Mouse (Mus musculus) forelimb bud, embryonic 11.5 days (tissue): ENCODE results near the gene Rnf31.

Experiments used
- DNase-seq: peaks from one replicate; pipeline ENCODE4 v3.0.0-alpha.2; 2012; ENCODE audit warnings: low read depth, low spot score

Gene Rnf31

DNA sequence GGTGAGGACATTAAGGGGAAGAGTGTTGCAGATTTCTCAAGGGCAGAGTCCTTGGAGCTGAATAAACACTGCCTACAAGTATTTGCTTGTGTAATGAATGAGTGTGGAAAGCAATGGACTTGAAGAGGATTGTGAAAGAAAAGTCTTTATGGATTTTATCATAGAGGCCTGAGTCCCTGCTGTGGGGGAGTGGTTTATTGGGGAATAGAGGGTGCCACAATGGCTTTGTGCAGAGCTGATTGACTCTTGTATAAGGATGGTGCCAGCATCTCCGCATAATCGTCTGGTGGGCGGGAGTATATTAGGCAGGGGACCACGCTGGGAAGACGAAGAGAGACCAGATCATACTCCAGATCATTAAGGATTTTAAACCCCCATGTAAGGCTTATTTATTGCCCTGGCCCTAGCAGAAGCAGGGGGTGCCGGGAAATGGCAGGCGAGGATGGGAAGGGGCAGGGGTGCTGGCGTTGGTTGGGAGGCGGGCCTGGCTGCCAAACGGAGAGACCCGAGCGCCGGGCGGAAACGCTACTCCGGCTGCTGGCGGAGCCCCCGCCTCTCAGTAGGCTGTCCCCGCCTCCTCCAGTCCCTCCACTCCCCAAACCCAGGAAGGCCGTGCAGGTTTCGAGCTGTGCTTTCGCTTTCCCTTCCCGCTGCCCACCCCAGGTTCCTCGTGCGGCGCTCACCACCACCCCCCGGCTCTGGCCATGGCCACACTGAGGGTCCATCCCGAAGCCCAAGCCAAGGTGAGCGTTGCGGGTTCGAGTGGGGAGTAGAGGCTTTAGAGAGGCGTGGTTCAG, 13.4 kb upstream of the Rnf31 start, which contains the start of gene Psme1:
TSS of gene Psme1 (plus strand) at position 253 of the 797 bp plus-strand sequence.
- peak; percentile 69 for DNase-seq

DNA sequence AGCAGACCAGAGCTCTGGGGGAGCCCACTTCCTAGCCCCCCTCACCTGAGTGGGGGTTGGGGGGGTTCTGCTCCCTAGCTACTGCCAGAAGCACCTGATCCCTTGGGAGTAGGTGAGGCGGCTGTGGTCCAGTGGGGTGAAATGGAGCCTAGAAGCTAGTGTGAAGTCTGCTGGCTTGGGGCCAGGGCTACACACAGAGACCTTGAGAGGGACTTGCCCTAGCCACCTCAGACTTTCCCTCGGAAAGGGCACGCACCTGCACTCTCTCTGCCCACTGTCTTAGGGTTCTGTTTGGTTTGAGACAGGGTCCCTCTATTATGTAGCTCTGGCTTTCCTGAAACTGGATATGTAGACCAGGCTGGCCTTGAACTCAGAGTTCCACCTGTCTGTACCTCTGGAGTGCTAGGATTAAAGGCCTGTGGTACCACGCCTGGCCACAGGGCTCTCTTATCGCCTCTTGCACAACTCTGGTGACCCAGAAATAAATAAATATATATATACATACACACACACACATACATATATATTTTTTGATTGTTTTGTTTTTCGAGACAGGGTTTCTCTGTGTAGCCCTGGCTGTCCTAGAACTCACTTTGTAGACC, 12.7 kb upstream of the Rnf31 start:
- DNase-seq: no peak

DNA sequence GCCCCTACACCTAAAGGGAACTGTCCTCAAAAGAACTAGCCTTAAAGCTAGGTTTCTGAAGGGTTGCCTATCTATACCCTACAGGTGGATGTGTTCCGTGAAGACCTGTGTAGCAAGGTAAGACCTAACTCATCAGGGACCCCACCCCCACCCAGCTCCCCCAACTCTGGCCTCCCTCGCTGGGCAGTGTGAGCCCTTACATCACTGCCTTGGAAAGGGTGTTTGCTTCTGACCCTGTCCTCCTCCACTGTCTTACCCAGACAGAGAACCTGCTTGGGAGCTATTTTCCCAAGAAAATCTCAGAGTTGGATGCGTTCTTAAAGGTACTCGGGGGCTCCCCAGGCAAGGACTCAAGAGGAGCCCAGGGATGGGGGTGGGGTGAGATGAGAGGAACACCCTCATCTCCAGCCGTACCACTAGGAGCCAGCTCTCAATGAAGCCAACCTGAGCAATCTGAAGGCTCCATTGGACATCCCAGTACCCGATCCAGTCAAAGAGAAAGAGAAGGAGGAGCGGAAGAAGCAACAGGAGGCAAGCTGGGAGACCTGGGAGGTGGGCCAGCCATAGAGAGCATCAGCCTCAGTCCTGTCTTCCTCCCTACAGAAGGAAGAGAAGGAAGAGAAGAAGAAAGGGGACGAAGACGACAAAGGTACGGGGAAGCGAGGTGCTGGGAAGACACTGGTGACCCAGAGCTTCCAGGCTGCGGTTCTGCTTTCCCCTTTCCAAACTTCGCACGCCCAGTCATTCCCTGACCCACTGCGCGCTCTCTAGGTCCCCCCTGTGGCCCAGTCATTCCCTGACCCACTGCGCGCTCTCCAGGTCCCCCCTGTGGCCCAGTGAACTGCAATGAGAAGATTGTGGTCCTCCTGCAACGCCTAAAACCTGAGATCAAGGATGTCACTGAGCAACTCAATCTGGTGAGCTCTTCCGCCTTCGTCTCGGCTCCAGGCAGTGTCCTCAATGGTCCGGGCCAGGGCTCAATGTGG, 11.7 kb upstream of the Rnf31 start:
- no peak for DNase-seq

DNA sequence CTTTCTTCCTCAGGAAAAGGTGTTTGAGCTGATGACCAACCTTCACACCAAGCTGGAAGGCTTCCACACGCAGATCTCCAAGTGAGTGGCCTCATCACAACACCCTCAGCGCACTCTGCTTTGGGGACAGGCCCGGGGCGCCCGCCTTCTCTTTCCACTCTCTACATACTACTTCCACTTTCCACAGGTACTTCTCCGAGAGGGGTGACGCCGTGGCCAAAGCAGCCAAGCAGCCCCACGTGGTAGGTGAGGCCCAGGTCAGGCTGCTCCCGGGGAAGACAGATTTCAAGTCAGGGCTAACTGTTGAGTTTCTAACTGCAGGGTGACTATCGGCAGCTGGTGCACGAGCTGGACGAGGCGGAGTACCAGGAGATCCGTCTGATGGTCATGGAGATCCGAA, 10.8 kb upstream of the Rnf31 start:
- DNase-seq: no peak

DNA sequence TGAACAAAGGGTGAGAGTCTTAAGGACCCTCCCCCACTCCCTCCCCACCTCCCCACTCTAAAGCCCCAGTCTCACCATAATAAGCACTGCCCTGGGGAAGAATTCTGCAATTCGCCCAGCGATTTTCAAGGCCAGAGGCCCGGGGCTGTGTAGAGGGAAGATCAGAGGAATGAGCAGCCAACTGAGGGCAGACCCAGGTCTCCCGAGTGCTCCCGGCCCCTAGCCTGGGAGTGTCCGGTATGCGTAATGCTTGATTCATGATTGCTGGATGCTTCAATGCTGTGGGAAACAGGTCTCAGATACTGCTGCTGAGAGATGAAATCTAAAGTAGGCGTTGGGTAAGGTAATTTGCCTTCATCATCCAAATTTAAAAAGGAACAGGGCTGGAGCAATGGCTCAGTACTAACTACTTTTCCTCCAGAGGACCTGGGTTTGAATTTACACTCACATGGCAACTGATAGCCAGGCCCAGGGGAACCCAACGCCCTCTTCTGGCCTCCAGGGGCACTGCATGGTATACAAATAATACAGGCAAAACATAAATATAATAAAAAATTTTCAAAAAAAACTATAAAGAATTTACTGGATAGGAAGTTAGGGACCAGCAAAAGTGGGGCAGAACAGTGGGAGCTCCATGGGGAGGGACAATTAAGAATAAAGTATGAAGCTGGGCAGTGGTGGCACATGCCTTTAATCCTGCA, 9.4 kb upstream of the Rnf31 start:
- DNase-seq: no peak

DNA sequence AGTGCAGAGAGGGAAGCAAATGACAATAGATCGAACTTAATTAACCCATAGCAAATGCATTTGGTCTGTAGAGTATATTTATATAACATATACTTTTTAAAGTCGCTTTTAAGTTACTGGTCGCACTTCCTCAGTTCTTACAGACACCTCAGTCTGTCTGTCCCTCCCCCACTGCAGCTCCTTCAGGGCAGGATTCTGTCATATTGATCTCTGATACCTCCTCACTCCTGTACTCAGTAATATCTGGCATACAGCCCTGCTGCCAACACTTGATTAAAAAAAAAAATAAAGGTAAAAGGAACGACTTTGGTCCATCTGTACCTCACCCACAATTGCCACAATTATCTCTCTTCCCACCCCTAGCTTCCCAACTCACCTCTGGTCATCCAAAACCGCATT, 7.2 kb upstream of the Rnf31 start:
- no peak for DNase-seq

DNA sequence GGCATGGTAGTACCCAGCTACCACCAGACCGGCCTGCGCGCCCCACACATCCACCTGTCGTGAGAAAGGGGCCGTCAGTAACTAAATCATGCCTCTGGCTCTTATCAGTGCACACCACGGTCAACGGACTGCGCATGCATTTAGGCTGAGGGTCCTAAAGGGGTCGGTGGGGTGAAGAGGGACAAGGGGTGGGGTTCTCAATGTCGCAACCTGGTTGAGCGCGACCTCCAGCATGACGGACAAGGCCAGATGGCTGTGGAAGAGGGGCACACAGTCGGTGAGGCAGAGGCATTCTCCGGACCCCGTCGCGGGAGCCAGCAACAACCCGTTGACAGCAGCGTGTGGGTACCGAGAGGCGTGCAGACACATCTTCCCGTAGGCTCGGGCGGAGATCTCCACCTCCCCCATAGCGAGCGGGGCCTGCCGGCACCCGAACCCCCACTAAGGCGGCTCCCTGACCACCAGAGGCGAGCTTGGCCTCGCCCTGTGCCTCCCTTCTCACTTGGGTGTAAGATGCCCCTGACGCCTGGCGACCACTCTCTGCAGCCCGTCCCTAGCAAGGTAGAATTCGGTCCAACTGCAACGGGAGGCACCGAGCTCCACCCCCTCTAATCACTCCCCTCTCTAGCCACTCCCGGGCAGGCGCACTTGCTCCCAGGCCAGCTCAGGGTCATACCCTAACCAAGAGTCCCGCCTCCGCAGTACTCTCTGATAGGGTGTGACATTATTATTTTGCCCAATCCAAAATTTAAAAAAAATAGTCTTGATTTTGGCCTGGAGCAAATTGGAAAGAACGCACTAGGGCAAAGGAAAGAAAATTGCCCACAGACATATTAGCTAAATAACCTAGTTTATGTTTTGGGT, 6.6 kb upstream of the Rnf31 start, which contains the start of gene Emc9:
TSS of gene Emc9 (minus strand) at position 601 of the 864 bp plus-strand sequence.
- DNase-seq: peak; percentile 36

DNA sequence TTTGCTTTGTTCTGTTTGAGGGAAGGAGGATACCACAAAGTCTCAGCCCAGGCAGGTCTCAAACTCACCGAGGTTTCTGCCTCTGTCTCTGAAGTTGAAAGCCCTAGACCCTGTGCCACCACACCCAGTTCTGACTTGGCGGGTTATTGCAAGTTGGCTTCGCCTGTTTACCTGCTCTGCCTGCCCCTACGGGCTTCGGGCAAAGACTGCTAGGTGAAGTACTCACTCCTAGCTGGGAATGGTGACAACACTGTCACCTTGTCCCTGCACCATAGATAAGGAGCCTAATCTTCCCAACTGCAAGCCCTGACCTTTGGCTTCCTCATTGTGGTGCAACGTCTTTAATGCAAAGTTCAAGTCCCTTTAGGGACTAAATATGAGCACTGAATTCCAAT, 5.9 kb upstream of the Rnf31 start:
- no peak for DNase-seq

DNA sequence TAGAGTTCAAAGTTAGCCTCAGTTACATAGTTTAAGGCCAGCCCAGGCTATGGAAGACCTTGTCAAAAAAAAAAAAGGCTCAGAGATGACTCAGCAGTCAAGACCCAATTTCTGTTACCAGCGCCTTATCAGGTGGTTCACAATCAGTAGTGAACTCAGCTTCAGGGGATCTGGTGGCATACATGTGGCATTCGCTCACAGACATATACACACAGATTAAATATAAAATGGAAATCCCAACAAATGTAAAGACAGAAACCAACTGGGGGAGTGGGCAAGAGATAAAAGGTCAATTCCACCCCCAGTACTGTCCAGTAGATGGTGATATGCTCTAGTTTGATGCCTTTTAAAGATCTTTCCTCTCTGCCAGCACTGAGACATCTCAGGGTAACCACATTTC, 5.4 kb upstream of the Rnf31 start:
- no peak for DNase-seq

DNA sequence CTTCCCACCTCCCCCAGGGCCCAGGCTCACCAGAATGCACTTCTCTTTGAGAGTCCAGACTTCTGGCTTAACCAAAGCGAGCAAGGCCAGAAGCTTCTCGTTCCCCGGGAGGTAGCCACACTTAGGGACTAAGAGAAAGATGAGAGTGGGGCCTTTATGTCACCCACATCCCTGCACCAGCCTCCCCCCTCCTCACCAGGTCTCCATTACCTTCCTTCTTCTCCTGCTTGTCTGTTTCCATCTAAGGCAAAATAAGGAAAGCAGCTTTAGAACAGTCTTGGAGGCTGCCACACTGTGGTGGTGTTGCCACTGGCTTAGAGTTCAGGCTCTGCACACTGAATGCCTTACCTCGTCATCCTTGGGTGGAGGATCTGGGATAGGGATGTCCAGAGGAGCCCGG, 2.2 kb upstream of the Rnf31 start:
- no peak for DNase-seq

DNA sequence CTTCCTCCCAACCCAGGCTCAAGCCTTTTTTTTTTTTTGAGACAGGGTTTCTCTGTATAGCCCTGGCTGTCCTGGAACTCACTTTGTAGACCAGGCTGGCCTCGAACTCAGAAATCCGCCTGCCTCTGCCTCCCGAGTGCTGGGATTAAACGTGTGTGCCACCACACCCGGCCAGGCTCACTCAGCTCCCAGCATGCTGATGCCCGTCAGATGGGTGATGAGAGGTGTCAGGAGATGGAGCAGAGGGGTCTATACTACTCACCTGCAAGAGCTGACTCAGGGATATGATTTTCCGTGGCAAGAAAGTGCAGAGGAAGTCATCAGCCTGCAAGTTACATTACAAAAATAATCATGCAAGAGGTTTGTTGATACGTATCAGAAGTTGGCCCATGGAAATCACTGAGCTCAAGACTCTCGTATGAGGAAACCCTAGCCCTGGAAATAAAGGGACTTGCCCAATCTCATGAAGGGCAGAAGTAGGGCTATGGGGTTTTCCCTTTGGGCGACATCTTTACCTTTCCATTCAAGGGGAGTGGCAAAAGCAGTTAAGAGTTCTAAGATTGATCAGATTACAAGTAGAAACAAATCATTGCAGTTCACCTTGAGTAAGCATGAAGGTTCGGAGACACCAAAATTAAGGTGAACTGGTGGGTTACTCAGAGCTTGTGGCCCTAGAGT, 1.6 kb upstream of the Rnf31 start:
- DNase-seq: no peak

DNA sequence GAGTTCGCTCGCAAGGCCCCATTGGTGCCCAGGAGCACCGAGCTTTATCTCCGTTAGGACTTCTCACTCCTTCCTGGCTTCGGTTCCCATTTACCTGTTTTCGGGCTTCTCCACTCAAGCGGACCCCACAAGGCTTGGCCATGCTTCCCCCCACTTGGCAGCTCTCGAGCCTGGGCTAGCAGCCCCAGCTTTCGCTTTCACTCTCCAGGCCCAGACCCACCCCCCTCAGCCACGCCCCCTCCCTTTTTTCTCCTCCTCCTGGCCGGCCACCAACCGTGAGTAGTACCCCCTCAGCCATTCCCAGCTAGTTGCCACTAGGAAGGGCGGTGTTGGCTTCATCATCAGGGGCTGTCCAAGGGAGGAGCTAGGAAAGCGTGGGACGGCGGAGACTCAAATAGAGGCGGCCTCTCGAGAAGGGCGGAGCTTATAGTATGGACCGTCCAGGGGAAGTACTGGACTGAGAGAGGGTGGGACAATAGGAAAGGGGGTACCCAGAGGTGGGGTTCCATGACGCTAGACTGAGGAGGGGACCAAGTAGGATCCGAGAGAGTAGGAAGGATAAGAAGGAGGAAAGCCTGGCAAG, 669 bp upstream of the Rnf31 start, which contains the start of gene Psme2:
TSS of gene Psme2 (minus strand) at position 366 of the 583 bp plus-strand sequence.
- peak; percentile 95 for DNase-seq

DNA sequence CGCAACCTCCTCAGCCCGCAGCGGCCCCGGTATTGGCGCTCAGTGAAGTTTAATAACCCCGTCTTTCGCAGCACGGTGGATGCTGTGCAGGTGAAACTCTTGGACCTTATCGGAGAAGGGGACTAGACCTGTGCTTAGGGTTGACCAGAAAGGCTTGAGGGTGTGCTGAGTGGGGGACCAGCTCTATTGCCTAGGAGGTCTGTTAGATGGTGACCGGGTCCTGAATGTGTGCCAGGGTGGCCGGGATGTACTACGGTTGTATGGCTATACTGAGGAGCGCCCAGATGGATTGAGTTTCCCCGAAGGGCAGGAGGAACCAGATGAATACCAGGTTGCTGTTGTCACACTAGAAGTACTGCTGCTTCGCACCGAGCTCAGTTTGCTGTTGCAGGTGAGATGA, 718 bp downstream of the Rnf31 start:
- no peak for DNase-seq

DNA sequence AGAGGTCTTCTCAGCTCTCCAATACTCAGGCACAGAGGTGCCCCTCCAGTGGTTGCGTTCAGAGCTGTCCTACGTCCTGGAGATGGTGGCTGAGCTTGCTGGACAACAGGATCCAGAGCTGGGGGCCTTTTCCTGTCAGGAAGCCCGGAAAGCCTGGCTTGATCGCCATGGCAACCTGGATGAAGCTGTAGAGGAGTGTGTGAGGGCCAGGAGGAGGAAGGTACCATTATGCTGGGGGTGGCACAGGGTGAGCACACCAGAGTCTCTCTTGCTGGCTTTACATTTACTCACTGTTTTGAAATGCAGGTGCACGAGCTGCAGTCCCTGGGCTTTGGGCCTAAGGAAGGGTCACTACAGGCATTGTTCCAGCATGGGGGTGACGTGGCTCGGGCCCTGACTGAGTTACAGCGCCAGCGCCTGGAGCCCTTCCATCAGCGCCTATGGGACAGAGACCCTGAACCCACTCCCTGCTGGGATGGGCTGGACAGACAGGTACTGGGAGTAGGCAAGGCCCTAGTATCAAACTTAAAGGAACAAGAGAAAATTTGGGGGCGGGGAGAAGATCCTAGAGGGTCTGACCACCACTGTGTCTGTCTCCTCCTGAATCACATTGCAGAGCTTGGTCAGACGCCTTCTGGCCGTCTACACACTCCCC, 4.7 kb downstream of the Rnf31 start:
- DNase-seq: no peak

DNA sequence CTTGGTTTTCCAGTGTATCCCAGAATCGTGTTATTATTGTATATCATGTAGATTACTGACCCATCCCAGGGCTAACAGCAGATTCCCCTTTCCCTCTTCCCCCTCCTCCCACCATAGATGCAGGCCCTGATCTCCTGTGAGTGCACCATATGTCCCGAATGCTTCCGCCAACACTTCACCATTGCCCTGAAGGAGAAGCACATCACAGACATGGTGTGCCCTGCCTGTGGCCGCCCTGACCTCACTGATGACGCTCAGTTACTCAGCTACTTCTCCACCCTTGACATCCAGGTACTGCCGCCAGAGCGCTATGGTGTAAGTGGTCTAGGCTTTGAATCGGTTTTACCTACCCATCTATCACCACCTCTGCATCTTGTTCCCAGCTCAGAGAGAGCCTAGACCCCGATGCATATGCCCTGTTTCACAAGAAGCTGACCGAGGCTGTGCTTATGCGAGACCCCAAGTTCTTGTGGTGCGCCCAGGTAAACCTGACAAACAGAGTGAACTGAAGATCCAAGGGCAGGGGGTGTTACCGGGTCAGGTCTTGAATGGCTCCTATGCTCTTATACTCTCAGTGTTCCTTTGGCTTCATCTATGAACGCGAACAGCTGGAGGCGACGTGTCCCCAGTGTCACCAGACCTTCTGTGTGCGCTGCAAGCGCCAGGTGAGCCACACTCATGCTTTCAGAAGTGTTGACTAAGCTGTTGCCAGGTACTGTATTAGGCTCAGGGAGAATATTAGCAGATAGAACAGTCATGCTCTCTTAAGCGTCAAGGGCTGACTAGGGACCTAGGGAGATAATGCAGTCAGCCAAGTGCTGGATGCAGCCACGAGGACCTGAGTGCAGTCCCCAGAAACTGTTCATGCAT, 7.2 kb downstream of the Rnf31 start:
- no peak for DNase-seq

DNA sequence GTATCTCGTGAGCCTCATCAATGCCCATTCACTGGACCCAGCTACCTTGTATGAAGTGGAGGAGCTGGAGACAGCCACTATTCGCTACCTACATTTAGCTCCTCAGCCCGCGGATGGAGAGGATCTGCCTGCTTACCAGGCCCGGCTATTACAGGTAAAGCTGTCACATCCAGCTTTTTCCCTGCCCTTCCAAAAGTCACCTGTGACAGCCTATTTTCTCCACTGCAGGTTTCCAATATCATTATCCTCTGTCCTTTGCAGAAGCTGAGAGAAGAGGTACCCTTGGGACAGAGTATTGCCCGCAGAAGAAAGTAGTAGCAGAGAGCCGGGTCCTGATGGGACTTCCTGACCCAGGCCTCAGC, 11.7 kb downstream of the Rnf31 start, which contains the start of gene Irf9:
TSS of gene Irf9 (plus strand) at position 301 of the 362 bp plus-strand sequence.
- no peak for DNase-seq

DNA sequence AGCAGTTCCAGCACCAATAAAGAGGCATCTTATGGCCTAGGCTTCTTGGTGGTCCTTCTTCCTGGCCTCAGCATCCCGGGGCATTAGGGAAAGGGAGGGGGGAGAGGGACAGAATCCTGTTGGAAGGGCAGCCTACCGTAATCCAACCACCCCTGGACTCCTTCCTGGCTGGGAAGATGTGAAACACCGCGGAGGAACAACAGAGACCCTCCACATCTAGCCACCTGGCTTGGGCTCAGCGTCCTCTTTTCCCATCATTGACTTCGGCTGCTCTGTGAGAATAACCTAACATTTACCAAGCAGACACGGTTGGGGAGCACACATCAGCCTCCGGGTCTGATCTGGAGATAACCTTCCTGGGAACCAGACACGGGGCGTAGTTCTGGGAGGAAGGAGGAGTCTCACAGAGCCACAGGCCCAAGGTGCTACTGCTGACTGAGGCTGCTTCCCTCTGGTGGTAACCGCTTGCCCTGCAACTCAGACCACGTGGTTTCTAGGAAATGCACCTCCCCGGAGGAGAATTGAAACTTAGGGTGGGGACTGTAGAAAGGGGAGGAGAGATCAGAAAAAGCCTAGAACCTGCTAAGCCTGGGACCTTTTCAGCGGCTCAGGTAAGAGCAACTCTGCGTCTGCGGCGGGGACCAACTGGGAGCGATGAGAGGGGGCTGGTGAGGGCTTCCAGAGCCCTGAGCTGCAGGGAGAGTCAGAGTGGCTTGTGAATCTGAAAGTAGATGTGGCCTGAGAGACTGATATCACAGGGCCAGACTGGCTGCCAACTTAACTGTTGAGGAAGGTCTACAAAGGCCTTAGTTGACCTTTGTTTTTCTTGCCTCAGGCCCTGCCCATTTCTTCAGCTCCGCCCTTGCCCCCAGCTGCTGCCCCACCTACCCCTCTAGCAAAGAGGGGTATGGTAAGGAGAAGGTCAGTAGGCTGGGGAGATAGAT, 12.4 kb downstream of the Rnf31 start:
- peak; percentile 88 for DNase-seq
